Mouse (Mus musculus) right cerebral cortex, postnatal 10 days (tissue): ENCODE data around the gene Mrtfa.

Source experiments
- DNase-seq, 2 experiments: peaks; one replicate each; pipeline ENCODE4 v3.0.0; 2021; ENCODE audit warnings: low spot score in 2 of 2

Gene Mrtfa

DNA sequence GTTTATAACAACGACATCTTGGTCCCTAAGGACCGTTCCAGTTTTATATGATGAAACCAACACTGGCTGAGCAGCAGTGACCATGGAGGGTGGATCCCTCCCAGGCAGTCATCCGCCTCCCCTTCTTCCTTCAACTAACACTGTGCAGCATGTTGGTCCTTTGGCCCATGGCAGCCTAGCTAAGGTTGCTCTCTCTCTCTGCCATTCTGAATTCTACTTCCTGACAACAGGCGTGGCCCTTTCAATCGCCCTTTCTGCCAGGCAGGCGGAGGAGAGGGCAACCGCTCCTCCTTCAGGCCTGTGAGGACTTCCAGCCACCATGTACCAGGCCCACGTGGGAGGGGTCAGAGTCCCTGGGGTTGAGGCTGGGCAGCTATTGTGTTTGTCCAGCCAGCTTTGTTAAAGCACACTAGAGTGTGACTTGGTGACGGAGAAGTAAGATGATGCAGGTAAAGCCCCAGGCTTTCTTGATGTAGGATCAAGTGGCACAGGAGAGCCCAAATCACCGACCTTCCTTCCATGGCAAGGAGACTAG is 159.6 kb downstream of the Mrtfa start:
- no peak for DNase-seq

DNA sequence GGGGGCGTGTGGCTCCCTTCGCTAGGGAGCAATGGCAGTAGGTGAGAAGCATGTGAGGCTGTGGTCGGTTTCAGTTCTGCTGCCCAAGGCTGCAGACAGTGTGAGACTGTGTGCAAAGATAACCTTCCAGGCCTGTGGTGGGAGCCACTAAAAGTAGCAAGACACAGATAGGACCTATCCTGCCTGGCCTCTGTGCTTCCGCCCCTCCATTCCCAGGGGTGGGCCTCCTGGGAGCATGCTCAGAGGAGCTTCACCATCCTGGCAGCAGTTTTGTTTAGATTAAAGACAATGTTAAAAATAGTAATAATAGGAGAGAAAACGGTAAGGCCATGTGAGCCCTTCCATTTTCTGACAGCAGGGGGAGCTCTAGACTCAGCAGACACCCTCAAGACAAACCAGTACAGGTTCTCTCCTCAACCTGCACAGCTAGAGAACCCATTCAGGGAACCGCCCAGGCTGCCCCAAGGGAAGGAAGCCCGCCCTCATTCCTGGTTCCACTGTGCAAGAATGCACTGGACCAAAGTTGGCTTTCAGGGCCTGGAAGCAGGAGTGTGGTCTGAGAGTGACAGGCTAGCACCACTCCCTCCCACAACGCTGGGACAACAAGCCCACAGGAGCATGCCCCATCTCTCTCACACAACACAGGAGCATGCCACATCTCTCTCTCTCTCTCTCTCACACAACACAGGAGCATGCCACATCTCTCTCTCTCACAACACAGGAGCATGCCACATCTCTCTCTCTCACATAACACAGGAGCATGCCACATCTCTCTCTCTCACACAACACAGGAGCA is 163.0 kb downstream of the Mrtfa start:
- DNase-seq, result peak; percentile 83 to 86

DNA sequence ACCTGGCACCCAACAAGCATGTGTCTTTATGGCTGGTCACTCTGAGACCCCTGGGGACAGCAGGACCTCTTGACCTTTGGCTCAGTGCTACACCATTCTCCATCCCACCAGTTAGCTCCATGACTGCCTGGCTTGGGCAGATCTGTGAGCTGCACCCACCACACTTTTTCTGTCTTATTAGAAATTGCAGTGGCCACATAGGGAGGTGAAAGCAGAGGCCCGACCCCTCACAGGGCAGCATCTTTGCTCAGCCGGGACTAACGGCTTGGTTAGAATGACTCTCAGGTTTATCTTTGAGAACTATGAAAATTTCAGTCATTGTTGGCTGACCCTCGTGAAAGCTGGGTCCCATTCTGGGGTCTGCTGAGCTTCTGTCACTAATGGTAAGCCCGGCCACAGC is 163.7 kb downstream of the Mrtfa start:
- DNase-seq, result no peak

DNA sequence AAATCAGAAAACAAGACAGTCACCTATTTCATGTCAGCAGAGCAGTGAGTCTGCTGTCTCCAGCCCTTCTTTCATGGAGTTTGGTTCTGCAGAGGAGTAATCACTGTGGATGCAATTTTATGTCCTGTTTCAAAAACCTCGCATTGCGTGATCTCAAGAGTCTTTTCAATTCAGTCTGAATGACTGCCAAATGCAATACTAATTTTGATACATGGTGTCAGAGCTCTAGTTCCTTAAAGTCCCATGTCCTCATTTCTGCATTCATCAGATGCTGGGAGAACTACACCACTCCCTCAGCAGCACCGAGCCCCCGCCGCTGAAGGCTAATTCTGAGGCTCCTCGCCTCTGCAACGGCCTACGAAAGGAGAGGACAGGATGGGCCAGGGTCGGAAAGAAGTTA is 166.7 kb downstream of the Mrtfa start:
- no peak for DNase-seq

DNA sequence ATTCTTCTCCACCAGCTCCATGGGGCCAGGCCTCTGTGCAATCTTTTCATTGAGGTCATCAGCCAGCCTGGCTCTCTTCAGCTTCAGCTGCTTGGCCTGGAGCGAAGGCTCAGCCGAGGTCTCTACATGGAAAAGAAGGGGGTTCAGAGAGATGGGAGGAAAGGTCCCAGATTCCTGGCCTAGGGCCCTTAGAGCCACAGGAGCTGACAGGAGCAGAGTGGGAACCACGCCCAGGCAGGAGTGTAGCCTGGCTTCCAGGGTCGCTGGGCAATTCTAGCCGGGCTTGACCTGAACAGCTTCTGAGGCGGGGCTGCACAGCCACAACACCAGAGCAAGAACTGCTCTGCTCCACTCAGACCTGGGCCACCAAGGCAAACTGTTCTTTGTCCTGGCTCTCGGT is 168.1 kb downstream of the Mrtfa start:
- no peak for DNase-seq

DNA sequence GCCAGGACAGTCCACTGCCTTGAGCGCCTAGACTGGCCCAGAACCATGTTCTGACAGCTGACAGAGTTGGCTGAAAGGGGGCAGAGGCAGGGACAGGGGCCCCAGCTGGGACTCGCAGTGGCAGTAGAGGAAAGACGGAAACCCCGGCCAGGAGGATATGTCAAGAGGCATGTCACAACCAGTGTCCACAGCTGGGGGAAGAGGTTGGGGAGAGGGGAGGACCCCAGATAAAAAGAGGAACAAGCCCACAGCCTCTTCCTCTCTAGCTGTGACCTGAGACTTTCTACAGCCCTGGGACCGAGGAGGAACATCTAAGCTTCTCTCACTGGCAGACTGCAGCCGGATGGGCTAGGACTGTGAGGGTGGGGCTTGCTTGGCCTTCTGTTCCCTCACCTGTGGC is 169.2 kb downstream of the Mrtfa start:
- DNase-seq, result no peak

DNA sequence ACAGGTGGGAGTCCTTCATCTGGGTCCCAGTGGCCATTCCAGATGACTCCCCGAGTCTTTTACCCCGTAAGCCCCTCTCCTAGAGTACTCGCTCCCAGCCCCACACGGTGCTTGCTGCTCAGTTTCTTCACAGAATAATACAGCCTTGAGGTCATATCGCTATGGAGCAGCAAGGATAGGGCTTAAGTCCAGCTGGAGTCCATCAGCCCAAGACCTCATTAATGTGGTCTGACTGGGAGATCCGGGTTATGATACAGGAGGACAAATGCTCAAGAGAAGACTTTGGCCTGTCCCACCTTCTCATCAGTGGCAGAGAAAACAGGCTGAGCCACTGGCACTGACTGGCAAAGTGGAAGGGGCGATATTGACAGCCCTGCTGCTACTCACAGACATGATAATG is 173.2 kb downstream of the Mrtfa start:
- no peak for DNase-seq

DNA sequence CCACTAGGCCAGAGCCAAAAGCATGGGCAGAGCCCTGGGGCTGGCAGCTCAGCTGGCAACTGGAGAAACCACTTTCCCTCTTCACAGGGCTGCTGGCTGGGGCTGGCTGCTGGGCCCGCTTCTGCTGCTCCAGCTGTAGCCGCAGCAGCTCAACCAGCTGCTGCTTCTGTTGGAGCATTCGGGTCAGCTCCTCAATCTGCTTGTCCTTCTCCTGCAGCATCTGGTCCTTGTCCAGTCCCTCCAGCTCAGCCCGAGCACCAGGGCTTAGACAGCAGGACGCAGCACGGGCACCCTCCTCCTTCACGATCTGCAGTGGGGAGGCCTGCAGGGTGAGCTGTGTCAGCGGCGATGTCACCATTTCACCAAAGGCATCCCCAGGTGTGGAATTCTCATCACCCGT is 174.1 kb downstream of the Mrtfa start:
- DNase-seq, result no peak

DNA sequence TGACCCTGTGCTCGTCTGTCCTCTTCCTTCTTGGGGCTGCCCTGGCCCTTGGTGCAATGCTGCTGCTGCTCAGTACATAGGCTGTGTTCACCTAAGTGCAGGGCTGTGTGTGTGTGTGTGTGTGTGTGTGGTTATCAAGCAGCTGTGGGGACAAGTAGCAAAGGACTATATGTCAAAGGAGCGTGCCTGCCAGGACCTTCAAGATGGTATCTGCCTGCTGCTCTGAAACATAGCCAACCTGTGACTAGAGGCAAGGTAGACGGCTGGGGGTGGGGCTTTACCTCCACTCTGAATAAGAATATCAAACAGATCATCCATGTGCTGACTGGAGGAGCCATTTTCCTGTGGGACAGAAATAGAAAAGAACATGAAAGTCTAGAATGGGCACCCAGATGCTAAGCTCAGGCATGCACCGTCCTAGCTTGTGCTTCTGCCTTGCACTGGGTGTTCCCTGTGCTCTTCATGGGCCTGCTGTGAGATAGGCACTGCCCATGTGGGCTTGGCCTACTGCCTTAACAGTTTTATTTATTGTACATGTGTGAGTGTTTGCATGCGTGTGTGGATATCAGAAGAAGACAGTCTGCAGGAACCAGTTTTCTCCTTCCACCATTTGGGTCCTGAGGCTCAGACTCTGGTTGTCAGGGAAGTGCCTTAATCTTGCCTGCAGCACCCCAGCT is 175.4 kb downstream of the Mrtfa start:
- no peak for DNase-seq

DNA sequence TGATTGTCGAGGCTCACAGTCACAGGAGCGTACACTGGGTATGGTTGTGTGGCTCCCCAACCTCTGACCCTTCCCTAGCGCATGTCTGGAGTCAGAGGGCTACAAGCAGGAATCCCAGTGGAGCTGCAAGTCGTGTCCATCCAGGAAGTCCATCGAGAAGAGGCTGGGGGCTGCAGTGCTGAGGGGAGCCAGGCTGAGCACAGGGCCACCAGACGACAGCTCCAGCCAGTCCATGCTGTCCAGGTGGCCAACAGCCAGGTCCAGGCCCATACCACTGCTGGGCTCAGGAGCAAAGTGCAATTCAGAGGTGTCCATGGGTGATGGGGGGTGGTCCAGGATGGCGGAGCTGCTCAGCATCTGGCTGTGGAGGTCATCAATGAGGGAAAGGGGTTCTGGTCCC is 177.4 kb downstream of the Mrtfa start:
- DNase-seq, result no peak

DNA sequence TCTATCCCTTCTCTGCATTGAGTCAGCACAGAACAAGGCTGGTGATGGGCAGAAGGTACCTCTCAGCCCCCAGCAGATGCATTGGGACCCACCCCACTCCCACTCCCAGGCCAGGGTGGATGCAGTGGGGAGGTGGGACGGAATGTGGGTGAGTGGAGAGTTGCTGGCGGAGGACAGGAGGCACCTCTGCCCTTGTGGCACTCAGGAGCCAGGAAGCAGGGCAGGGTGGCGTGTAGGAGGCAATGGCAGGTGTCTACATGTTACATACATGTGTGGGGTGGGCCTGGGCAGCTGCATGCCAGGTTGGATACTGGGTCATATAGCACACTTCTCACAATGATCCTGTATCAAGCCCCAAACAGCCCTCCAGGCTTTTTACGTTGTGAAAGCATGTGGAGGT is 178.2 kb downstream of the Mrtfa start:
- DNase-seq, result no peak

DNA sequence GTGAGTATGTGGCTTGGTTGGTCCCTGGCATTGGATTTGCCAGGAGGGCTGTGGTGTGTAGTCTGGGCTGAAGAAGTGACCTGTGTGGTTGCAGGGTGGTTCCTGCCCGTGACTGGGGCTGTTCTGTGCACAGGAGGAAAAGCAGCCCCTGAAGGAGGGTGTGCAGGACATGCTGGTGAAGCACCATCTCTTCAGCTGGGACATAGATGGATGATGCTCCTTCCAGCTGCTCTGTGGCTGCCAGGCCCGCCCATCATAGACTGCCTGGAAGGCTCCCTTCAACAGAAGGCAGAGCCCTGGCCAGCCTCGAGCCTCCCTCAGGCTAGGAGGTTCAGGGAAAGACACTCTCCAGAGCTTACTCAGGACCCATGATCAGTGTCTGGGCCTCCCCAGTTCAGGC is 179.0 kb downstream of the Mrtfa start:
- no peak for DNase-seq

DNA sequence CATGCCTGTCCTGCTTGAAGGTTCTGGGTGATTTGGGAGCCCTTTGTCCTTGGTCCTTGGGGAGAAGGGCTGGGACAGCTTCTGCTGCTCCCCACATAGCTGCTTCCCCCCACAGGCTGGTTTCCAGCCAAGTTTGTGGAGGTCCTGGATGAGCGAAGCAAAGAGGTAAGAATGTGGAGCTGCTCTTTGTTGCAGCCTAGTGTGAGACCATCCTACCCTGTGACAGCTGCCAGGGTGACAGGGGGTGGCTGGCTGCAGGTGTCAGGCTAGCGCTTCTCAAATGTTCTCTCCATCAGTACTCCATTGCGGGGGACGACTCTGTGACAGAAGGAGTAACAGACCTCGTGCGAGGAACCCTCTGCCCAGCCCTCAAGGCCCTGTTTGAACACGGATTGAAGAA is 180.4 kb downstream of the Mrtfa start:
- DNase-seq, result no peak

DNA sequence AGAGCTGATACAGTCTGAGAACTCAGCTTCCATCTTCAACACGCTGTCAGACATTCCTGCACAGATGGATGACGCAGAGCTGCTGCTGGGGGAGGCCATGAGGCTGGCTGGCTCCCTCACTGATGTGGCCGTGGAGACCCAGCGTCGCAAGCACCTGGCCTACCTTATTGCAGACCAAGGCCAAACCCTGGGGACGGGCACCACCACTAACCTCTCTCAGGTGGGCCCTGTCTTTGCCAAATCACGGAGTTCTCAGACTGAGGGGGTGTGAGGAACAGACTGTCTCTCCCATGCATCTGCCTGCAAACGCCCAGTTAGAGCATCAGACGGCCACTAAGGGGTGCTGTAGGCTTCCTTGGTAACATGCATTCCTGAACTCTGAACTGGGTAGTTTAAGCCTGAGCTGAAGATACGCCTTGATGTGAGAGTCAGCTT is 181.9 kb downstream of the Mrtfa start:
- DNase-seq, result peak in 1 of 2 experiments; percentile 57

DNA sequence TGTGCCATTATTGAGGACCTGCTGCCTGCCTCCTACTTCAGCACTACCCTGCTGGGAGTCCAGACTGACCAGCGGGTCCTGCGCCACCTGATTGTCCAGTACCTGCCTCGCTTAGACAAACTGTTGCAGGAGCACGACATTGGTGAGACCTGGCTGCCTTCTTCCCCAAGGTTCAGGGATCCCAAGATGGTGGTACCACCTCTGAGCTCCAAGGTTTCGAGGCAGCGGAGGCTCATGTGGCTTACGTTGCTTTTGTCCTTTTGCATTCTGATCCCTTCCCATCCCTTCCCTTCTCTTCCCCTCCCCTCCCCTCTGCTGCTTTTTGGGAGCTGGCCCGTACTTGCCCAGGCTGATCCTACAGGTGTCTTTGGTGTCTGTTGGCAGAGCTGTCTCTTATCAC is 182.7 kb downstream of the Mrtfa start:
- DNase-seq, result no peak

DNA sequence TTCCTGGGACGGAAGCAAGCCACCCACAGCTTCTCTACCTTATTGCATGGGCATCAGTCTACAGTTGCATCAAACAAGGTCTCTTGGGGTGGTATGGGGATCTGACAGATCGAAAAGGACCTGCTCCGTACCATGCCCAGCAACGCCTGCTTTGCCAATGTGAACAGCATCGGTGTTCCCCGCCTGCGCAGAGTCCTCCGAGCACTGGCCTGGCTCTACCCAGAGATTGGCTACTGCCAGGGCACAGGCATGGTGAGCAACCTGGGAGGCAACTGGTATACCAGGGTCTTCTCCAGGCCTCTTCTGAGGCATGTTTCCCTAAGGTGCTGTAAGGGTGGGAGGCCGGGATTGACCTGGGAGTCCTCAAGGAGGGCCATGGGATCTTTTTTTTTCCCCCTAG is 183.2 kb downstream of the Mrtfa start:
- DNase-seq, result no peak

DNA sequence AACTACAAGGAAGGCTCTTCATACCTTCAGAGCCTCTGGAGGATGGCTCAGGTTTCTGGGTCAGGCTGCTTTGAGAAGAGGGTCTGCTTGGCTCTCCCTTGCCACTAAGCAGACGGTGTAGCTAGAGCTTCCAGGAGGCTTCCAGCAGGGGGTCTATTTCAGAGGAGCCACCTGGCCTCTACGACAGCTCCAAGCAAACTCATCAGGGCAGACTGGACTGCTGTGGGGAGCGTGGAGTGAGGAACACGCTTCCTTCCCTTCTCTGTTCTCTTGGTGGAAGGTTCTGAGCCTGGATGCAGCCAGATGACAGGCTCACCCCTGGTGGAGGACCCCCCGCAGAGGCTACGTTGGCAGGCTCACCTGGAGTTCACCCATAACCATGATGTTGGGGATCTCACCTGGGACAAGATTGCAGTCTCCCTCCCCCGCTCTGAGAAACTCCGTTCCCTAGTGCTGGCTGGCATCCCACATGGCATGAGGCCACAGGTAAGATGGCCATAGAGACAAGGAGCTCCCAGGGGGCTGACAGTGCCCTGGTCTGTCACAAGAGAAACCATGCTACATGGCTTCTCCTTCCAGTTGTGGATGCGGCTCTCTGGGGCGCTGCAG is 184.3 kb downstream of the Mrtfa start:
- peak in 1 of 2 experiments; percentile 30 for DNase-seq

DNA sequence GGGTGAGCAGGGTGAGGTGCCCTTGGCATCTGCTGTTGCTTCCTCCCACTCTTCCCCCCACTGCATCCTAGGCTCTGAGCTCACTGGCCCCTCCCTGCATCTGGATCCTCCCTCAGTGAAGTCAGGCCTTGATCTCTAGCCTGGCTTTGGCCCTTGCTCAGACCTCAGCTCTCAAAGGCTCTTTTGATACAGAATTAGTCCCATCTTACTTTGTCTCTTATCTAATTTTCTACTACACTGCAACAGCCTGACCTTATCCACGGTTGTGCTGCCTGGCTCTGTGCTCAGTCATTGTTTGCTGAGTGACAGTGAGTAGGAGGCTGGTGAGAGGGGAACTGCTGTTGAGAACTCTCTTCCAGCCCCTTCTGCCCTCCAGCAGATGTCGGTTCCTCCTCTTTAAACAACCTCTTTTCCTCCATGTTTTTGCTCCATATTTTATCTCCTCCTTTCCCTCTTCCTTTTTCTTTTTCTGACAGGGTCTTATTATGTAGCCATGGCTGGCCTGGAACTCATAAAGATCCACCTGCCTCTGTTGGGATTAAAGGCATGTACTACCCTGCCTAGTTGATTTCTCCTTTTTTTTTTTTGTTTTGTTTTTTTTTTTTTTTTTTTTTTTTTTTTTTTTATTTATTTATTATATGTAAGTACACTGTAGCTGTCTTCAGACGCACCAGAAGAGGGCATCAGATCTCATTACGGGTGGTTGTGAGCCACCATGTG is 190.0 kb downstream of the Mrtfa start:
- no peak for DNase-seq

DNA sequence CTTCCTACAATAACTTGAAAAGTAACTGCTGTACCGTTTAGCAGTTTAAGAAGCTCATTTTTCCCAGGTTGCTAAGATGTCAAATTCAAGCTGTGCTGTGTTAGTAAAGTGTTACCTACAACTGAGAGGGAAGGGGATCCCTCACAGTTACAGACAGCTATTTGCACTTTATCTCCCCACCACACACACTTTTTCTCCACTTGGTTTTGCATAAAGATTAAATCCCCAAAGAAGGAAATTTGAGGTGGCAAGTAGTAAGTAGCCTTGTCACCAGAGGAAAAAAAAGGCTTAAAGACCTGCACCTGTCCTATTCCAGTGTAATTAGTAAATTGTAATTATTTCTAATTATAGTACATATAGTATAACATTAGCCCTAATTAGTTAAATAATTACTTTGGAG is 193.5 kb downstream of the Mrtfa start:
- DNase-seq, result no peak

DNA sequence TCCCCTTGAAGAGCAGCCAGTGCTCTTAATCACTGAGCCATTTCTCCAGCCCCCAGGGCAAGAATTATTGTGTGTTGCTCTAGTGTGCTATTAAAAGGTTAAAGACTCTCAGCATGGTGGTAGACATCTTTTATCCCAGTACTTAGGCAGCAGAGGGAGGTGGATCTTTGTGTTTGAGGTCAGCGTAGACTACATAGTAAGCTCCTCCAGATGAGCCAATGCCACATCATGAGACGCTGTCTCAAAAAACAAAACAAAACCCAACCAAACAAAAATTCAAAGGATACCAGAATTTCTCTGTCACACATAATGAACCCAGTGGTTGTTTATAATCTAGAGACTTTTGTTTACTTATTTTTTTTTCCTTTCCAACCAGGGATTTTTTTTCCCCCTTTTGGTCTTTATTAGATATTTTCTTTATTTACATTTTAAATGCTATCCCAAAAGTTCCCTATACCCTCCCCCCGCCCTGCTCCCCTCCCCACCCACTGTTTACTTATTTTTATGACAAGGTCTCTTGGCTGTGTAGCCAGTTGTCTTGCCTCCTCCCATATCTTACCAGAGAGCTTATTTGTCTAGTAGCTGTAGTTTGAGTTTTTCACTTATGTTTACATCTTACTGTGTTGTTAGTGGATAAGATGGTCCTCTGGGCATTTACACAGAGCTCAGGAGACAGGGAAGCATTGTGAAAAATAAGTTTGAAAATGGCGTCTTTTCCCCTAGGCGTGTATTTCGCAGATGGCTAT is 194.3 kb downstream of the Mrtfa start:
- no peak for DNase-seq

DNA sequence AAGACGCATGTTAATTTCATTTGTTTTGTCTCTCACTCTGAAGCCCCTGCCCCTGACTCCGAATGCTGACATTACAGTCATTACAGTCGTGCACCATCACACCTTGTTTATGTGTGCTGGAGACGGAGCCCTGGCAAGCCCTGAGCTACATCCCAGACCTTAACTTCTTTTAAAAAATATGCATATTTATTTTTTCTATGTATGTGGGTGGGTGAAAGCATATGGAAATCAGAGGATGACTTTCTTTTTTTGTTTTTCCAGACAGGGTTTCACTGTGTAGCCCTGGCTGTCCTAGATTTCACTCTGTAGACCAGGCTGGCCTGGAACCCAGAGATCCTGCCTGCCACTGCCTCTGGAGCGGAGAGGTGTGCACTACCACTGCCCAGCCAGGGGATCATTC is 195.6 kb downstream of the Mrtfa start:
- DNase-seq, result no peak
